Mouse (Mus musculus) ES-E14 (cell line): ENCODE measurements around the gene Pla2g5.
"Not testable (repeated sequence)": the region's sequence is repeated elsewhere in the genome, so short reads cannot be mapped to it uniquely, and the experiment has no call there.

ENCODE experiments used
- CHD2 ChIP-seq: IDR thresholded peaks from 2 replicates; pipeline ENCODE4 v1.6.1; 2014; ENCODE audit warnings: mild to moderate bottlenecking, low read depth, low read length, inconsistent platforms
- HCFC1 ChIP-seq: IDR thresholded peaks from 2 replicates; pipeline ENCODE4 v1.6.1; 2012; ENCODE audit warnings: low read length, inconsistent platforms, borderline replicate concordance; ENCODE audit not compliant: insufficient read depth
- MAFK ChIP-seq: IDR thresholded peaks from 2 replicates; pipeline ENCODE4 v1.6.1; 2014; ENCODE audit warnings: mild to moderate bottlenecking, low read depth, low read length, inconsistent platforms; ENCODE audit not compliant: insufficient read depth
- ZC3H11A ChIP-seq: IDR thresholded peaks from 2 replicates; pipeline ENCODE4 v1.6.1; 2012; ENCODE audit warnings: low read depth, mild to moderate bottlenecking, inconsistent platforms, low read length, borderline replicate concordance
- ZNF384 ChIP-seq: IDR thresholded peaks from 2 replicates; pipeline ENCODE4 v1.6.1; 2012; ENCODE audit warnings: low read depth, low read length, inconsistent platforms

GRCm38 (mm10) chr4:138875275-138875674, 12.0 kb upstream of the Pla2g5 start:
- TF ChIP-seq ZC3H11A, MAFK, CHD2, ZNF384, HCFC1: not testable (repeated sequence)
